Mouse (Mus musculus): ENCODE measurements at regions not wholly inside any gene's neighbourhood (a gene's known extent, or its start where the extent isn't known, plus 50 kb on each side); places are given as distances from the start of the nearest gene placed in this dataset.
A peak's percentile ranks its signal among the peaks of the same experiment; 100 is the strongest.
"Not testable (repeated sequence)": the region's sequence is repeated elsewhere in the genome, so short reads cannot be mapped to it uniquely, and the experiment has no call there.

DNA sequence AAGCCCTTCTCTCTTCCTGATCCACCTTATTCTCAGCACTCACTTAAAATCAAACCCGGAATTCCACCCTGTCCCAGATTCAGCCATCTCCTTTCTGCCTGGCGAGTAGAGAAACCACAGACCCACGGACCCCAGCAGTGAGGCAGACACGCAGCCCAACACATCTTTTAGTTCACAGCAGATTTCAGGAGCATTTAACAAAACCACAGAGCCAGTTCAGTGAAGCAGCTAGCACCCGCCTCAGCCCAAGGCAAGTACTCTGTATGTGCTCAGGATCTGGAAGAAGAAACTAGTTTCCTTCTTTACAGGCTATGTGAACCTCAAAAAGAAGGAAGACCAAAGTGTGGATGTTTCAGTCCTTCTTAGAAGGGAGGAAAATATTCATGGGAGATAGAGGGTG lies 560.6 kb downstream of the Nyap2 start:
- no peak for DNase-seq

DNA sequence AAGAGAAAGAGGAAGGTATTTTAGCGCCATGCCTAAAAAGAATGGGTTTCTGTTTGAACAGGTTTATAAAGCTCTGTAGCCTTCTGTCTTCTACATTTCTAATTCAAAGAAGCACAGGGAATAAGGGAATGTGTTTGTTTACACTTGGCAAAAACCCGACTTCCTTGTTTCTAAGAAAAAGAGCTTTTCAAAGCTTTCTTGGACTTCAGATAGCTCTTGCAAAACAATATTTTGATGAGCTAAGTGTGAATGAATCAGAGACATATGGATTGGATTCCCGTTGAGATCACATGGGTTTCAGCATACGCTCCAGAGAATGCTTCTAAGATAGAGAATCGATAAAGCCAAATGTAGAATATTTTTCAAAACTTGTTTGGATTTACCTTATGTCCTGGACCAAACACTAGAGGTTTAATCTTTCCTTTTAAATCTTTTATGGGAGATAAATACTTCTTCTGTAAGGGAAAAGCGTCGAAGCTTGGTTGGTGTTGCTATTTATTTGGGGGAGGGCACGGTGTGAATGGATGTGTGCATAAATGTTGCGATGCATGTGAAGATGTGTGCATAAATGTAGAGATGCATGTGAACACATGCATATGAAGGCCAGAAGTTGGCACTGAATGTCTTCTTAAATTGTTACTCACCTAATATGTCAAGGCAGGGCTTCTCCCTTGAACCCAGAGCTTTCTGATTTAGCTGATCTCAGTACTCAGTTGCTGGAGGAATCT lies 576.4 kb downstream of the Nyap2 start:
- no peak for DNase-seq

DNA sequence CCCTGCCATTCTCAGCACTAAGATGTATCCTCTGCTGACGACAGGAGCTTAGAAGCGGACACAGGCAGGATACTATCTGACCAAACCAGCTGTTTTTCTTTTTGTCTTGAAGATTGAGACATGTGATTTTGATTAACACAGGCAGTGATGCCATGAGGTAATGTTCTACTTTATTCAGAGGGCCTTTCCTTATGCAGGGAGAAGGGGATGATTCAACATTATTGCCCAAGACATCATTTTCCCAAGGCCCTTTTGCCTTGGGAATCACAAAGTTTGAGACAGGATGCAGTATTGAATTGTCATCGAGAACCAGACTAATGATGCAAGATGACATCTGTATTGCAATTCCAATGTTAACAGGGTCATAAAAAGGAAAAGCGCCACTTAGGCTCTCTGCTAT lies 571.7 kb upstream of the Gm9747 start:
- no peak for DNase-seq

DNA sequence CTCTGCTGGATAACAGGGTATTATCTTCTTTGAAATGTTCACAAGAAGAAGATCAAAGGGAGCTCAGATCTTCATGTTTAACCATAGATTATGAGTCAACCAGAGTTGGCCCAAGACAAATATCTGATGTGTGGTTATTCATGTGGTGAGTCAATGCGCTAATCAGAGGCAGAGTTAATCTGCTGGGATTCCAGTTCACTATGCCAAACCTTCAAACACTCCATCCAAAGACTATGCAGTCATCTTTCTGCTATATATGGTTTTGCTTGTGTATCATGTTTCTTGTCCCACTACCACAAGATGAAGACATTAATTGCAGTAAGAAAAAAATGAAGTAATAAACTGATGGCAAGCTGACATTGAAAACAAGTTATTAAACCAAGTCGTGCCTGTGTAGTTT lies 561.8 kb upstream of the Gm9747 start:
- DNase-seq, result no peak

DNA sequence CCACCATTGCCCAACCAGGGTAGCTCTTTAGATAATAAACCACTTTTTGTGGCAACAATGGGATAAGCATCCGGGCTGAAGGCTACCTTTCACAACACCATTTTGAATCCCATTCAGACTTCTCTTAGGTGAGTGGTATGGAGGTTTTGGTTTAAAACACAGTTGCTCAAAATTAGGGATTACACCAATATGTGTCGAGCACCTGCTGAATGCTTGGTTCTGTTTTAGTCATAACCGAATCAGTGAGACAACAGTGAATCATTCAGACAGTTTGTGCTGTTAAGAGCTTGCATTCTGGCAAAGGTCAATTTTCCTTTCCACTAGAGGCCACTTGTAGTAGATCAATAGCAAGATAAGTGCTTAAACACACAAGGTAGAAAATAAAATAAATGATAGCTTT lies 561.2 kb upstream of the Gm9747 start:
- DNase-seq, result no peak

DNA sequence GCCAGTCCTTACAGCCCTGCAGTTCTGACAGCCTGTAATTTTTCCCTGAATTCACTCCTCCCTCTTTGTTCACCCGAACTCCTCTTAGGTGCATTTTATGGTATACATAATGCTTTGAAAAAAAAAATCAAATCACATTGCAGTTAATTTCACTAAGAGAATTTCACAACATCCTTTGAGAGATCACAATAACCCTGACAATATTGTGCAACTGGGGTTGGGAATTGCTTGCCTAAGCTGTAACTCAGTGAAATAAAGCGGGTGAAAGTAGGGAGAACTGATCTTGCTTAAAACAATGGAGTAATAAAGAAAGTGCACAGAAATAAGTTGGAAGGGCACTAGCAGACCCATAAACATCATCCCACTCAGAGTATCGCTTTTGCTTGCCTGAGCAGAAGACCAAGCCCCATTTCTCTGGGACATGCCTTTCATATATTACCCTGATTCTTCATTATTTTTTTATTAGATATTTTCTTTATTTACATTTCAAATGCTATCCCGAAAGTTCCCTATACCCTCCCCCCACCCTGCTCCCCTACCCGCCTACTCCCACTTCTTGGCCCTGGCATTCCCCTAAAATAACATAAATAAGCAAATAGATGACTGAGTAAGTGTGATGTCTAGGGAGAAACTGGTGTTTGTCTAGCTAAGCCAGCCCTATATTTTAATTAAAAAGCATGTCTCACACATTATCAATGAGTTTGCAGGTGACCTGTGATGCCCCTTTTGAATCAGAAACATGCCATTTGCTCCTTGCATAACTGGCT lies 557.2 kb upstream of the Gm9747 start:
- DNase-seq, result no peak

DNA sequence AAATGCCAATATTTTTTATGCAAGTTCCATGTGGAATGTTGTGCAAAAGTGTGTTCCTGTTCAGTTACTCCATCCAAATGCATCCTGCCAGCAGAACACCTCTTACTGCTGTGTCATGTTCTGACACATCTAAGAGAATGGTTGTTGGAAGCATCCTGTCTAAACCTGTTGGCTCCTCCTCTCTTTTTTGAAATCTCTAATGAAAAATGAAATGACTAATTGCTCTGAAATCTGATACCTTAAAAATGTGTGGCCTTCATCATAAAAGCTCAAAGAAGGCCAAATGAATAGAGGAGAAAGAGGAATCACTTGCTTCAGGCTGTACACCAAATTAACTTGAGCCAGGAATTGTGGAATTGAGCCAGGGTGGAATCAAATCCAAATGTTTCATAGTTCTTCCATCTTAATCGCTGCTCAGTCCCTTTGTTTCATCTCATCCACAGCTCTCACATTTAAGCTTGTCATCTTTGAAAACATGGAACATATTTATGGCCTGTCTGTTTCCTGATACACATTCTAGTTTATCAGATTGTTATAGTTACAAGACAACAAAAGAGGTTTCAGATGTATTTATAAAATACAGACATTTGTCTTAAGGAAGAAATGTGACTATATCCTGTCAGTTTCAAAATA lies 555.0 kb upstream of the Gm9747 start:
- DNase-seq, result peak; percentile 48

DNA sequence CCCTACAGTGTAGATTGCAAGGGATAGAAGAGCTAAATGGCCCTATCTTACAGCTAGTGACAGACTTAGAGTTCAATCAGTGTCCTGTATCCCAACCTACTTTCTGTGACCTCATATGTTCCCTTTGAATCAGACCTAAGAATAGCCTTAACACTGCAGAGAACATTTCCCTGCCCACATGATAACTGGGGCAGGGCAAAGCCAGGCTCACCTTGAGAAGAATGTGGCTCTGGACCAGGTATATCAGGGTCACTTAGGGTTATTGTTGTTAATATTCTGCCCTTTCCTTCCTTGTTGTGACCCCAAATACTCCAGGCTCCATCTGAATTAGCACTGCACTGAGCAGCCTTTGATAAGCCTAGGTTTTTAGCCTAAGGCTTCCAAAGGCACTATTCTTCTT lies 536.8 kb upstream of the Gm9747 start:
- no peak for DNase-seq

DNA sequence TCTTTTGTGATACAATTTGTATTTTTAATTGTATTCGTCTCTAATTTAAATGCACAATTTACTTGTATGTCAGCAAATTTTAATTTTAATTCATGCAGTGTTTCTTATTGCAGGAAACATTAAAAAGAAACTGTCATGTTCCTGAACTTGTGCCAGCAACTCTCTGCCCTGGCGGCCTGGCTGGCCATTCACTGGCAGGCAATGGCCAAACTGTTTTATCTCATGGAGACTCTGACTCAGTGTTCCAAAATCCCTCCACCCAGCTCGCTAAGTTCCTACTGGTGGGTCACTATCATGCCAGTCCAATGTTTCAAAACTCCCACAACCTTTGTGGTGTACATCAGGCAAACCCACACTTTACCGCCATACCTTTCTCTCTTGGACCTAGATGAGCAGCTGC lies 523.7 kb upstream of the Gm9747 start:
- DNase-seq, result no peak

DNA sequence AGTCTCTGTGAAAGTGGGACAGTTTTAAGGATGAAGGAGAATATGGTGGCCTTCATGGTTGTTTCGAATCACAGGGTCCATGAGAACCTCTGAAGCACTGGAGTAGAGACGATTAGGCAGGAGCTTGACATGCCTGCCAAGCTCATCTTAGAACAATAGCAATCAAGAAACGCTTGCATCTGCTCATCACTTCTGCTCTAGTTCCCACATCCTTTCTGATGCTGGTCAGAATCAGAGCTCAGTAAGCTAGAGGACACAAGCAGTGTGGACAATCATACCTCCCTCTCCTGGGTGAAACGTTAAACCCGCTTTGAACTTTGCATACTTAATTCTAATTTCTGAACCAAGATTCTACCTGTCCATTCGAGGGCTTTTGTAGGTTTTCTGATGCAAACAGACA lies 515.8 kb upstream of the Gm9747 start:
- no peak for DNase-seq

DNA sequence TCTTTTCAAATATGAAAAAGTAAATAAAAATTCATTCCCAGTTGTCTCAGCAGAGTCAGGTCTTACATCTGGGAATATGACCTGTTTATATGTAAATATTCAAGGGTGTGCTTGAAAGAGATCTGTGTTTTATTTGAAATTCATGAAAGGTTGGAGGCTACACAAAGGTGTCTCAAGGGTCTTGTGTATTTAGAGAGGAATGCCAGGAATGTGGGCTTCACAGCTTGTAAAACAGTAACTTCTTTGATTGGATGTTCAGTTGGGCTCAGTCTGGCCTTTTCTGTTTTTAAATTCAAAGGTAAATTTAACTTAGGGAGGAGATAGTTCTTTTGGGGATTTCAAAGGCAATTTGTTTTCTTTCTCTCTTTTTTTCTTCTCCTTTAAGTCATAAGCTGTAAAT lies 514.7 kb upstream of the Gm9747 start:
- no peak for DNase-seq

DNA sequence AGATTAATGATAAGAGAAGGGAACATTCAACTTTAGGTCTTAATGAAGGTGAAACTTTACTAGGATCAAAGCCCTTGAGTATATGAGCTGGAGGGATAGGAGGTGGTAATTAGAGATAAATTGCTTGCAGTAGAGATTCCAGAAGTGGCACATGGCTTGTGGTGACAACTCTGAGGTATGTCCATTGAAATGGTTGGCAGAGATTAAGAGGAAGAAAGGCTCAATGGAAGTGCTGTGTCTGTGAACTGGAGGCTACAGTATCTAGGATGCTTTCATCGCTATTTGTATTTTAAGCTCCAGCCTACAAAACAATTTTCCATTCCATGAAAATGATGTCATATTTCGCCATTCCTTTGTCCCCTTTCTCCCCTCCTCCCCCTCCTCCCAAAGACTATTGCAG lies 508.1 kb upstream of the Gm9747 start:
- DNase-seq, result no peak

DNA sequence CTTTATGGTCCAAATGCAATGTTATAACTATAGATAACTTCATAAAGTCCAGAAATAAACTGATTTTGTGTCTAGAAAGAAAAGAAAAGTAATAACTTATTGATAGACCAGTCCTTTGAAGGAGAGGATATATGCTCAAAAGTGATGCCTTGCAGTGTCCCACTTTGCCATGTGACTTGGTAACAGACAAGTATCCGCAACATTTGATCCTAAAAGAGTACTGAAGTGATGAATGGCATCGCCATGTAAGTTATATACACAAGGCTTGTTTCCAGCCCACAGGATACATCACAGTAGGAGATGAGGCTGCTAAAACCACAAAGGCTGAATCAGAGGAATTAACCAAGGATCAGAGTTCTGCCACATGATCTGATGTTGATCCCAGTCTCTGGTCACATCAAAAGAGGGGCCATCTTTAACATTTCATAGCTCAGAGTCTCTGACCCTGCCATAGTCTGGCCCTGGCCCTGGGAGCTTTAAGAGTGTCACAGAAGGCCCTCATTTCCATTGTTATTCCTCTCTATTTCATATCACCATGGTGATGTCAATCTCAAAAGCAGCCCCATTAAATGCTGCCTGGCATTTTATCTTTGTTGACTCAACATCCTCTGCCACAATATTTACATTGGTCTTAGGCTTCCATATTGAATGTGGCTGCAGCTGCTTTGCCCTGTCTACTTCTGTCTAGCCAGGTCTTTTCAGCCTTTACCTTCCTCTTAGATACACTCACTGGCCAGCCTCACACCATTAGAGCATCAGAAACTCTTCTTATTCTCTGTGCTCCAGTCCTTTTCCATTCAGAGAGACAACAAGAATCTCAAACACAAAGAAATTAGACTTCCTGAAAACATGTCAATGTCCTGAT lies 506.4 kb upstream of the Gm9747 start:
- DNase-seq, result no peak

DNA sequence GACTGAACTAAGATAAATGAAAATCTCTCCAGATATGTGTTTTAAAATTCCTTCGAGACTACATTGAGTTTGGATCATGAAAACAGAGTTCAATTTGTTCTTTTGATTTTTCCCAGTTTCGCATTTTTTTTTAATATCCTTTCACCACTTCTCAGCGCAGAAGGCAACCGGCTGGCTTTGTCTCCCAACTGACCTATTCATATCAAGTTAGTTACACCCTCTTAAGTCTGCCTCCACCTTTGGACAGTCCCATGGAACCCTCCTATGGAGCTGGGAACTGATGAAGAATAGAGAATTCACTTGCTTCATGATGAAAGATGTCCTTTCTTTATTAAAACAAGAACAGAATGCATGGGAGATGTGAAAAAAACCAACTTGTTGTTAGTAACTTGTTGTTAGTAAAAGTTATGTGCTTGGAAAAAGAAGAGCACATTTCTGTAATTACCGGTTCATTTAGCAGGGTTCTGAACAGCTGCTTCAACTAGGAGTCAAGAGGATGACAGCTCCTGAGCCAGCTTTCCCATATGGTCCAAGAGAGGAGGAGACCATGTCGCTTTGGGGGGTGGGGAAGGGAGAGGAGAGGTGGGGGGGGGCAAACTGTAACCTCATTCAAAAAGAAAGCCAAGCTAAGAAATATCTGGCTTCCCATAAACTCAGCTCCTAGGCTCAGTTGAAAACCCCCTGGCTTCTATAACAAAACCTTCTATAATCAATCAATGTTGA lies 495.6 kb upstream of the Gm9747 start:
- no peak for DNase-seq

DNA sequence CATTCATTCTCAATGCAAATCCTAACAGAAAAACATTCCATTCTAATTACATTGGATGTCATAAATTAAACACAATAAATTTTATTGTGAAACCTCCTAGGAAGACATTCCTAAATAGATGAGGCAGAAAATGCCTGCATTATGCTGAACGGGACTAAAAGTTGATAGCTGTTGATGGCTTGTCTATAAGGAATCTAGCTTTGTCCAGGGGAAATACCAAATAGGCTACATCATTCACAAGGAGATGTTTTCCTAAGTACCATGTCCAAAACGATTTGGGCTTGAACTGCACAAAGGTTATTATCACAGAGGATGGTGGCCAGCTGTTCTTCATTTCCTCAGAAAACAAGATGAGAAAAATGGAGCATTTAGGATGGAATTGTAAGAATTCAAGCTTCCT lies 494.5 kb upstream of the Gm9747 start:
- no peak for DNase-seq

DNA sequence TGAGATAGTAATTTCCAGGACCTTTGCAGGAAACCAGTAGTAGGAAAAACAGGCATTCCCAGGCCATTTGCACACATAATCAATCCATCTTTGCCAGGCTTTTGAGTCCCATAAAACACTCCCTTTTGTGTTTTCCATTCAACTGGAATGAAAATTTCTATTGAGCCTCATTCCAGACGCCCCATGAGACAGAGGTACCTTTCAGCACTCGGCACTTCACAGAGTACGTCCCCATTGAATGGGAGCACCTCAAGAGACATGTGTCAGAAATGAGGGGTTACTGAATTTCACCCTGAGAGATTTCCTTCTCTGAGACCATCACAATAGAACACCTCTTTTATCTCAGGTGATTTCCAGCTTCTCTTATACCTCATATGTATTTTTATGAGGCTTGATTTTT lies 493.5 kb upstream of the Gm9747 start:
- DNase-seq, result no peak

DNA sequence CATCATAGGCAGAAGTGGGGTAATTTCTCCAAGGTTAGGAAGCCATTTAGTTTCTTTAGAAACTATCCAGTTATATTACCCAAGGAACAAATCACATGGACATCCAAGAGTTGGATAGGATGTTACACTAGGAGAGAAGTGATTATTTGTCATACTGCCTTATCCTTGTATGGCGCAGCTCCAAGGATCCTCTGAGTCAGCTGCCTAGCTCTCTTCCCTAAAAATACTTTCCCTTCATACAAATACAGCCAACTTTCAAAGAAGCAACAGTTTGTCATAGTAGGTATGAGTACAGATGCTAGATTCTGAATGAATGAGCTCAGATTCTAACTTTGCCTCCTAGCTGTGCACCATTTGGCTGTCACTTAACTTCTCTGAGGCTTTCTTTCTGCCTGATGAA lies 492.9 kb upstream of the Gm9747 start:
- no peak for DNase-seq

DNA sequence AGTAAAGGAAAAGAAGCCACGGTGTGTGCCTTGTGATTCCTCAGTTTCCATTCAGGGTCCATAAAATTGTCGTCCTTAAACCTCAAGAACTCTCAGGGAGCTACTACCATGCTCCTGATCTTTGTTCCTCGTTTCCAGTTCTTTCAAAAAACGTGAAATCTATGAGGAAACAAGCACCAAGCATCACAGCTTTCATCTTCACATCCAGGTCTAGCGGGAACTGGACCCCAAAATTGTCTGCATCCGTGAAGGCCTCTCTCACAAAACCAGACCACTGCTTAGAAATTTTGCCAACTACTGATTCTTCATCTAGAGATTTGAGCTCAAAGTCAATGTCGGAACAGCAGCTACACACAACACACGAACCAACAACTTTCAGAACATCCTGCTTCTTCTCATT lies 491.0 kb upstream of the Gm9747 start:
- DNase-seq, result not testable (repeated sequence)

DNA sequence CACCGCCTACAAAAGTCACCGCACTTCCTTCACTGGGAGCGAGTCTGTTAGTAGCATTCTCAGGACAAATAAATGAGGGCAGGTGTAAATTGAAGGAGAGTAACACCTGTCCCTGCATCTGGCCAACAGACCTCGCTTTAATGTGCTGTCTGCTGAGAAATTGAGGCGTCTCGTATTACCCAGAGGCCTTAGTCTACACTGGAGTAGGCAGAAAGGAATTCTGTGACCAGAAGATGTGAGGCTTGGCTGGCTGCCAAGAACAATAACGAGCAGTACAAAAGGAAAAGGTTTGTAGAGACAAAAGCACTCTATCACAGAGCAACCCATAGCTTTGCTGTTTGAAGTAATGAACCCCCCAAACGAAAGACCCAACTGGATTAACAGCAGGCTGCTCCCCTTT lies 488.4 kb upstream of the Gm9747 start:
- DNase-seq, result peak; percentile 60

DNA sequence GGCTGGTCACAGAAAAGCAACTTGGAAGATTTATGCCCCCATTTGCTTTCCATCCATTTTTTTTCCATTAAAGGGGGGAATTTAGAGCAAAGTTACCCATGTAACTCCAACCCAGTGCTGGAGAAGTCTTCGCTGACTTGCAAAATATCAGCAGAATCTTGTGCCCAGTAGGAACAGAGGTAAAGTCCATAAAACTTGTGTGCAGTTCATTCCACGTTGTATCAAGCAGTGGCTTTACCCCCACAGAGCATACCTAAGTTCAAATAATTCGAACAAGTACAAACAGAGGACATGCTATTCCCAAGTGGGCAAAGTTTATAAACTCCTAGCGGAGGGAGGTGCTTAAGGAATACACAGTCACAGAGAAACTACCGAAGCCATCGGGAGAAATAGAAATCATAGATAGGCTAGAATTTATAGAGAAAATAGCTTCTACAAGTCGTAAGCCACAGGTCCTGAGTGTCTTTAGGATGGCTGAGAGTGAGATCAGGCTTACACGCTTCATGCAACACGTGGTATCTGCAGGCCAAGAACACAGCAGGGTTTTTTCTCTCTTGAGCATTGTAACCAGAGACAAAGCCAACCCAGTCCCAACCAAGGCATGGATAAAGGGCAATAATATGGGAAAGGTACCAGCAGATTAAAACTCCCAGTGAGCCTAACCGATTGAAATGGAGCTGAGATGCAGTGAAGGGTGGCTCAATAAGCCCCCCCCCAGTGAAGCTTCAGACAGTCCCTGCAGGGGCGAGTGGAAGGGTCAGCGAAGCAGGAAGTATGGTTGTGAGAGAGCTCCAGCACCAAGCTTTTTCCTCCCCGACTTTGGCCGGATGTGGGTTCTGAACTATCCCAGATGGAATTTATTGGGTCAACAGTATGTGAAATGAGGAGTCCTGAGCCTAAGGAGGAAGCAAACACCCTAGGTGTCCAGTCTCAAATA lies 487.6 kb upstream of the Gm9747 start:
- no peak for DNase-seq

DNA sequence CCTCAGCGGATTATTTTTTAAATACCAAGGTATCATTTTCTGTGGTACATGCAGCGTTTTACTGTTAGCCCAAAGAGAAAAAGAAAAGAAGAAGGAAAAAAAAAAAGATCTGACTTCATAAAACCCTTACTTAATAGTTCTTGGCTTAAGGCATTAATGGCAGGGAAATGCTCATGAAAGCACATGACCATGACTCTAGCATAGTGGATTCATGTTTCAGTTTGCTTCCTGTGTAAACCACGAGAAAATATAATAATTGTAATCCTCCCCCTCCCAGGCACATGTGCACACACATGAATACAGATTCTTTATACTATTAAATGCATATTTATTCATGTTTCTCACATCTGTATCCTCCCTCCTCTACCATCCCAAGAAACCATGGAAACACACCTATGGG lies 486.9 kb upstream of the Gm9747 start:
- DNase-seq, result no peak

All from lung, postnatal 14 days (tissue).